Mouse (Mus musculus): ENCODE results near the gene Pick1. TPM values are rescaled to one million over a fixed set of nuclear protein-coding genes. Genes with fewer than 3 reads are reported as not detected.

Gene Pick1
- total RNA-seq, 2 experiments from 2014 or later: 55.7 to 57.8 TPM

DNA sequence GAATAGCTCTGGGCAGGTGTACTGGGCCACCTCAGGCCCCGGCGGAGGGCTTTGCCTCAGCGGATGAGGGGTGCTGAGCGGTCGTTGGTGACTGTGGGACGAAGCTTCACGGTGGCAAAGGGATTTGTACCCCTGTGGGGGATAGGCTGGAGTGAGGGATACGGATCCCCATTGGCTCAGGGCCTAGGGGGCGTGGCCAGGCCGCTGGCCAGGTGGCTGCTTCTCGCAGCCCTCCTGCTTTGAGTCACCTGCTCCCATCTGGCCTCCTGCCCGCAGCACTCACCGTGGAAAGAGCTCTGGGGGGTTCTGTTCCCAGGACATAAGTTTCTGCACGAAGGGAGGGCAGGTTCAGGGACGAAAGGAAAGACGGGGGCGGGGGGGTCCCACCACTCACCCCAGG lies 29.5 kb downstream of the Pick1 start:
- Histone ChIP-seq H3K4me3 (no peak overlapping the region), H3K27ac (no peak overlapping the region)
- TF ChIP-seq CTCF (IDR thresholded peaks at IDR 0.05): no peak
- DNase-seq (ENCODE audit: extremely low spot score in 1 of 2, low spot score in 2 of 2): no peak
- intact Hi-C loops (cut with DNase I): no loop called here

DNA sequence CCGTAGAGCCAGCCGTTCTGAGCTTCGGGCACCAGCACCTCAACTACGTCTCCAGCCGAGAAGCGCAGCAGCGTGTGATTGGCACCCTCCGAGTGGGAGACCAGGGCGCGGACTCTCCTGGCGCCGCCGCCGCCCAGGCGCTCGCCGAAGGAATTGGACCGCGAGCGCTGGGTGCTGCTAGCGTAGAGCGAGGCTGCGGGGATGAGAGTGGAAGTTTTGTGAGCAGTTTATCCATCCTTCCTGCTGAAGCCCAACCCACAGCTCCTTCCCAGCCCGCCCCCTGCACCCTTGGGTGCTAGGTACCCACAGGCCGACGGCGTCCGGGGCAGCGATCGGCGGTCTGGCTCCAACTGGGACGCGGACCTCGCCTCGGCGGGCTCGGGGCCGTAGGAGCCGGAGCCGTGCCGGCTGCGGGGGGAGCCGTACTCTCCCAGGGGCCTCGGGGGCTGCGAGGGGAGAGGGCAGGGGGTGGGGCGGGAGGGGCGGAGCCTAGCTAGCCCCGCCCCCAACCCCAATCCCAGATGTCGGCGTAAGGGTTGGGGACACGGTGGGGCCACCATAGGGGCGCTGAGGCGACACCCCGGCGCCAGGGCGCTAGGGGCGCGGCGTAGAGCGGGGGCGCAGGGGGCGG lies 32.2 kb downstream of the Pick1 start:
- DNase-seq (ENCODE audit: extremely low spot score in 1 of 2, low spot score in 2 of 2): peak; percentile 37 to 59
- Histone ChIP-seq H3K27ac (0 out of 2 replicates have a peak overlapping the region, but pooled peaks have one; percentile 3), H3K4me3 (peak overlapping the region; percentile 47)
- no peak for TF ChIP-seq CTCF (IDR thresholded peaks at IDR 0.05)
- intact Hi-C loops (cut with DNase I): loop anchor here (5.0 kb wide), 1 partner anchor 191 kb away; no protein-coding TSS in a partner anchor

DNA sequence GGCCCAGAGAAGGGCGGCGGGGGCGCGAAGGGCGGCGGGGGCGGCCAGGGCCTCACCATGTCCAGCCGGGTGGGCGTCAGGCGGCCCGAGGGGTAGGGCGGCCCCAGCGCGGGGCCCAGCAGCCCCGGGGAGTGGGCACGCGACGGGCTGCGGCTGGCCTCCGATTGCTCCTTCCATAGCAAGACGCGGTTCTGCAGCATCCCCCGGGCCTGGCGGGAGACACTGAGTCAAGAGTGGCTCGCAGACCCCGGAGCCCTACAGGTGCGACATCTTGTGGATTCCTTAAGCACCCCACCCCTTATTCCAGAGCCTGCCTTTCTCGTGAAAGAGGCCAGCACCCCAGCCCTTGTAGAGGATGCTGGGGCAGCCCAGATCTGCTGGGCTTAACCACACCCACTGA lies 32.8 kb downstream of the Pick1 start:
- no peak for TF ChIP-seq CTCF (IDR thresholded peaks at IDR 0.05)
- no peak overlapping the region for H3K27ac ChIP-seq
- DNase-seq (ENCODE audit: extremely low spot score in 1 of 2, low spot score in 2 of 2): no peak
- intact Hi-C loops (cut with DNase I): loop anchor here (5.0 kb wide), 1 partner anchor 191 kb away; no protein-coding TSS in a partner anchor
- peak overlapping the region; percentile 47 for H3K4me3 ChIP-seq

DNA sequence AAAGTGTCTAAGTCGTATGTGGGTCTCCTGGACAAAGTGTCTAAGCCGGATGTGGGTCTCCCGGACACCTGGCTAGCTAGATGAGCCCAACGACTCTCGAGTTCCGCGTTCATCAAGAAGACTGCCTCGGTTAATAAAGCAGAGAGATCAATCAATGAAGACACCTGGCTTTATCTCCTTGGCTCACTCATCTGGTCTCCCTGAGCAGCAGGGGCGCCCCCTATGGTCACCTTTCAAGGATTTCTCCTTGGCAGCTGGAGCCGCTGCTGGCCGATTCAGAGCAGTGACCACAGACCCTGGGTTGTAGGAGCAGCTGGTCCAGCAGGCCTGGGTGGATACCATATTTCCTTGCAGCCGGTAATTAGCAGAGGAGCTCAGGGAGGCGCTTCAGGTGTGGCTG lies 33.4 kb downstream of the Pick1 start:
- DNase-seq (ENCODE audit: extremely low spot score in 1 of 2, low spot score in 2 of 2): no peak
- intact Hi-C loops (cut with DNase I): loop anchor here (5.0 kb wide), 1 partner anchor 190 kb away; no protein-coding TSS in a partner anchor
- Histone ChIP-seq H3K27ac (no peak overlapping the region), H3K4me3 (no peak overlapping the region)
- TF ChIP-seq CTCF (IDR thresholded peaks at IDR 0.05): peak; percentile 45

DNA sequence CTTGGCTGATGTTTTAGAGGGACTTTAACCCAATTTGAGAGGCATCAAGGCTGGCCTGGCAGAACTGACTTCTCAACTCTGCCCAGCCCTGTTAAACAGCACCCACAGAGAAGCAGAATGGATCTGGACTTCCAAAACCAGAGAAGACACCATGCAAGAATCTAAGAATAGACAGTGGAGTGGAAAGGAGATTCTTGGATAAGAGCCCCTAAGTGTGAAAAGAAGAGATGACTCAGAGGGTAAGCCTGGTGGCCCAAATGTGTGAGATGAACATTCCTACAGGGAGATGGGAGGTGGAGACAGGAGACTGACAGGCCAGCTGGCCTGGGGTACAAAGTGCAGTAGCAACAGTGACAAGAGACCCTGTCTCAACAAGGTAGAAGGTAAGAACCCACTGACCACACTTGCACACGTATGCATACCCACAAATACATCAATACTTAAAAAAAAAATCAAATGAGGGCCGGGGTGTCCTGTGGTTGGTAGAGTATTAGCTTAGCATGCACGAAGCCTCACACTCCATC lies 33.9 kb downstream of the Pick1 start:
- intact Hi-C loops (cut with DNase I): loop anchor here (5.0 kb wide), 1 partner anchor 189 kb away; no protein-coding TSS in a partner anchor
- TF ChIP-seq CTCF (IDR thresholded peaks at IDR 0.05): no peak
- no peak for DNase-seq (ENCODE audit: extremely low spot score in 1 of 2, low spot score in 2 of 2)
- Histone ChIP-seq H3K27ac (no peak overlapping the region), H3K4me3 (no peak overlapping the region)

DNA sequence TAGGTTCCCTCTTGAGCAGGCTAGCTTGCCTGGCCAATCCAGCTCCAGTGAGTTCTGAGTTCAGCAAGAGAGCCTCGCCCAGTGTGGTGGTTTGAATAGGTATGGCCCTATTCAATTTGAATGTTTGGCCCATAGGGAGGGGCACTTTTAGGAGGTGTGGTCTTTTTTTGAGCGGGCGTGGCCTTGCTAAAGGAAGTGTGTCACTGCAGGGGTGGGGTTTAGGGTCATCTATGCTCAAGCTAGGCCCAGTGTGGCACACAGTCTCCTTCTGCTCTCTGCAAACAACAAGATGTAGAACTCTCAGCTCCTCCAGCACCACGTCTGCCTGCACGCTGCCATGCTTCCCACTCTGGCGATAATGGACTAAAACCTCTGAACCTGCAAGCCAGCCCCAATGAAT lies 34.8 kb downstream of the Pick1 start:
- intact Hi-C loops (cut with DNase I): loop anchor here (5.0 kb wide), 1 partner anchor 189 kb away; no protein-coding TSS in a partner anchor
- DNase-seq (ENCODE audit: extremely low spot score in 1 of 2, low spot score in 2 of 2): no peak
- Histone ChIP-seq H3K27ac (no peak overlapping the region), H3K4me3 (no peak overlapping the region)
- TF ChIP-seq CTCF (IDR thresholded peaks at IDR 0.05): no peak

DNA sequence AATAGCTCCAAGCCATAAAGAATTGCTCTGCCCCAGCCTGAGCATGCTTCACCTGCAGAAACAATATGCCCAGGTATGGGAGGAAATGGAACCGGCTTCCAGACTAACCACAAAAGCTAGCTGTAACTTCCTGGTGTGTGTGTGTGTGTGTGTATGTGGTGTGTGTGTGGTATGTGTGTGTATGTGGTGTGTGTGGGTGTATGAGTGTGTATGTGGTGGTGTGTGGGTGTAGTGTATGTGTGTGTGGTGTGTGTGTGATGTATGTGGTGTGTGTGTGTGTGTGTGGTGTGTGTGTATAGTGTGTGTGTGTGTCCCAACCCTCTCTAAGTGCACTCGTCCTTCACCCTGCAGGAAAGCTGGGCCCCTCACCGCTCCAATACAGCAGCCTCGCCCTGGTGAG lies 36.4 kb downstream of the Pick1 start:
- H3K4me3 ChIP-seq: no peak overlapping the region
- intact Hi-C loops (cut with DNase I): no loop called here
- no peak for TF ChIP-seq CTCF (IDR thresholded peaks at IDR 0.05)
- no peak for DNase-seq (ENCODE audit: extremely low spot score in 1 of 2, low spot score in 2 of 2)
- H3K27ac ChIP-seq: no peak overlapping the region

DNA sequence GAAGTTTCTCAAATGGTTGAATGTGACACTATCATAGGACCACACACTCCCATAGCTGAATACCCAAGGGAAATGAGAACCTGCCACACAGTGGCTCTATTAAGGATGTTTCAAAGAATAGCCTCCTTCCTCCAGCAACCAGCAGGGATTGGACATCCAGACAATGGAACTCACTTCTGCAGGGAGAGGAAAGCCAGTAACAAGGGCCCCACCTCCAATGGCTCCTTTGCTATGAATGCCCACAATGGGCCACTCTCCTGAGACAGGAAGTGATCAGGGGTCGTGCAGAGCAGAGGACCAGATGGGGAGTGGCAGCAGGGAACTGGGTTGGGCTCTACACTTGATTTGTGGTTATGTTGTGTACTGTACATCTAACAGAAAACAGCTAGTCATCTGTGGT lies 39.5 kb downstream of the Pick1 start:
- no peak for DNase-seq (ENCODE audit: extremely low spot score in 1 of 2, low spot score in 2 of 2)
- intact Hi-C loops (cut with DNase I): no loop called here
- H3K27ac ChIP-seq: no peak overlapping the region
- H3K4me3 ChIP-seq: no peak overlapping the region
- TF ChIP-seq CTCF (IDR thresholded peaks at IDR 0.05): no peak

DNA sequence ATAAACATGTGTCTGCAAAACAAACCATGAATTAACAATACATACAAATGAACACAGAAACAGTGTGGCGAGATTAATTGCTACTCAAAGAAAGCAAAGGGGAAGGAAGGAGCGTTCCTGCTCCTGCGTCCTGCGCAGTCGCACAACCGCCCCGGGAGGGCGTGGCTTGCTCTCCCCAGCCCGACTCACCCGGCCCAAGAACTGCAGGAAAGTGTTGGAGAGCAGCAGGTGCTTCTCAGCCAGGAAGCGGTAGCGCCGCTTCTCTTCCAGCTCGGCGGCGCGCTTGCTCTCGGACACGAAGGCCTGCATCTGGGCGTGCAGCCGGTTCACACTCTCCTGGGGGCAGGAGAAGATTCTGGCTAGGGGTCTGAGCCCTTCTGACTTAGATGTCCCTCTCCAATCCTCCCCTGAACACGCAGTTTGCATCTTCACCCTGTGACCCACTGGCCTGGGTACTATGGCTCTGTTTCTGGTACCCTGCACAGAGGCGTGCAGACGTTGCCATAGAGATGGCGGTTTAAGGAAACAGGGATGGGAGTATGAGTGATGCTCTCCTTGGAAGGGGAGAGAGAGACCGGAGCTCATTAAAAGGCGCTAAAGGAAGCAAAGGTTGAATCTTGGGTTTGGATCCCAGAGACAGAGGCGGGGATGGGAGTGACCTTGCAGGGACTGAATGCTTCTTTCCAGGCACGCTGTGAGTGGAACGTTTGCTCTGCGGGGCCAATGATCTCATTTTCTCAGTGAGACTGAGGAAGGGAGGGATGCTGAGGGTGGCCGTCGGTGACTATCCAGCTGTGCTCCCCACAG lies 41.5 kb downstream of the Pick1 start:
- peak; percentile 44 to 62 for DNase-seq (ENCODE audit: extremely low spot score in 1 of 2, low spot score in 2 of 2)
- no peak for TF ChIP-seq CTCF (IDR thresholded peaks at IDR 0.05)
- intact Hi-C loops (cut with DNase I): no loop called here
- Histone ChIP-seq H3K4me3 (peak overlapping the region; percentile 45), H3K27ac (no peak overlapping the region)

DNA sequence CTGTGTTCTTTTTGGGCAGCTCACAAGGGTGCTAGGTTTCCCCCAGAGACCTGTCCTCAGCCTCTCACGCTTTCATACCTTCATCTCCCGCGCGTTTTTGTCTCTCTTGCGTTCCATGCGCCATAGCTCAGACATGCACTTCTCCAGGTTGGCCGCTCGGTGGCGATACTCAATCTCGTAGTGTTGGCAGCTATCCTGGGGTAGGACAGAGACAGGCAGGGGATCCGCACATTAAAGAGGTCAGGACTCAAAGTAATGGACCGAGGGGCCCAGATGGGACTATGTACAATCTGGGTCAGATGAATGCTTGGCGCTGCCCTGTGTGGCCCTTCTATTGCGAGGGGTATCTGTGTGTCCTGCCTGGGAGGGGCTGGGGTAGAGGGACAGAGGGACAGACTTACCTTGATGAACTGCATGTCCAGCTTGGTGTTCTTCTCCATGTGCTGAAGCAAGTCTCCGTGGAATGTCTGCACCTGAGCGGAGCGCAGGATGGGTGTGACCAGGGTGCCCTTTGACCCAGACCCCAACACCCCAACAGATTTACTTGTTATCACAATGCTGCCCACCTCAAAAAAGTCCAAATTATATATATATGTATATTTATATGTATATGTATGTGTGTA lies 42.3 kb downstream of the Pick1 start:
- TF ChIP-seq CTCF (IDR thresholded peaks at IDR 0.05): peak; percentile 70
- DNase-seq (ENCODE audit: extremely low spot score in 1 of 2, low spot score in 2 of 2): peak in 1 of 2 experiments; percentile 39
- intact Hi-C loops (cut with DNase I): no loop called here
- Histone ChIP-seq H3K27ac (no peak overlapping the region), H3K4me3 (peak overlapping the region; percentile 45)

DNA sequence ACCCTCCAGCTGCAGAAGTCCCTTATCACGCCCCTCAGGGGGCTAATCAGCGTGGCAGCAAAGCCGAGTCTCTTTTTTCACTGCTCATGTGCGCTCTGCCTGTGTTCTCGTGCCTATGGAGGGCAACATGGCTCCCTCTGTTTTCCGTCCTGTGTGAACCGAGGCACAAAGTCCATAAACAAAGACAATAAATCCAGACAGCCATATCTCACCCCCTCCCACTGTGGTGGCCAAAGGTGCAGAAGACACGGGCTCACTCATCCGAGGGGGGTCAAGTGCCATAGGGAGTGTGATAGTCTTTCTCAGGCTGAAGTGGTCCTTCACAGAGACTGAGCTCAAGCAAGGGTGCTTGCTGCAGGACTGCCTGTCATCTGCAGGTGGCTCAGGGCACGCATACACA lies 44.0 kb downstream of the Pick1 start:
- DNase-seq (ENCODE audit: extremely low spot score in 1 of 2, low spot score in 2 of 2): no peak
- no peak for TF ChIP-seq CTCF (IDR thresholded peaks at IDR 0.05)
- intact Hi-C loops (cut with DNase I): no loop called here
- no peak overlapping the region for H3K27ac ChIP-seq
- no peak overlapping the region for H3K4me3 ChIP-seq

DNA sequence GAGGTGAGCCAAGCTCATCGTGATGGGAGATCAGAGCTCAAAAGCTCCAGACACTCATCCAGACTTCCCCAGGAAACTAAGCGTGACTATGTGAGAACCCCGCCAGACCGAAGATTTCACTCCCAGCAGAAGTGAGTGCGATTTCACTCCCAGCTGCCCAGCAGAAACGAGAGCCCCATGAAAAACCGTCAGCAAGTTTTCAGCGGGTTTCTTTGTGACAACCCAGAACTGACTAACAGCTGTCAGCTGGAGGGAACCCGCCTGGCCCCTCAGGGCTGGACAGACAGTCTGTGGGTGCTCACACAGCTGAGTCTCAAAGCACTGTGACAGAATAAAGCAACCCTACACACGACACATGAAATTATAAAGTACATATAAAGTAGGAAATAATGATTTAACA lies 48.8 kb downstream of the Pick1 start:
- intact Hi-C loops (cut with DNase I): no loop called here
- no peak for DNase-seq (ENCODE audit: extremely low spot score in 1 of 2, low spot score in 2 of 2)
- Histone ChIP-seq H3K4me3 (no peak overlapping the region), H3K27ac (no peak overlapping the region)
- TF ChIP-seq CTCF (IDR thresholded peaks at IDR 0.05): no peak
